In genomic region chr4:43560976-43561375, GRCm38 (mm10) we compare ENCODE assay signal across 8 mouse cellular contexts. TPM values are rescaled to one million over a fixed set of nuclear protein-coding genes. Genes with fewer than 3 reads are reported as not detected.
DNase-seq lines count a peak whose midpoint lies in the region; ATAC-seq and TF ChIP-seq lines count a peak whose summit lies in the region.

No protein-coding gene starts in this region.

- H3K4me3 ChIP-seq in heart, adult 2 months: peak overlapping the region; percentile 61
- H3K4me3 ChIP-seq in forebrain, embryonic 14.5 days (ENCODE audit: low read depth, low read length): peak overlapping the region; percentile 85
- H3K4me3 ChIP-seq in liver, embryonic 16.5 days (ENCODE audit: low read depth, low read length): peak overlapping the region; percentile 92

- H3K9ac ChIP-seq in heart, adult 2 months (ENCODE audit: low read depth, low read length): peak overlapping the region; percentile 18
- peak overlapping the region; percentile 94 for H3K9ac ChIP-seq in forebrain, embryonic 14.5 days (ENCODE audit: low read length)
- H3K9ac ChIP-seq in liver, embryonic 16.5 days (ENCODE audit: low read depth, low read length): peak overlapping the region; percentile 94

- peaks cover 14% of the 10 kb centered on the region for H3K36me3 ChIP-seq in heart, adult 2 months (ENCODE audit: control insufficient read depth, insufficient read depth, low read length)
- peaks cover 24% of the 10 kb centered on the region for H3K36me3 ChIP-seq in forebrain, embryonic 14.5 days (ENCODE audit: control insufficient read depth, insufficient read depth, low read length)
- H3K36me3 ChIP-seq in liver, embryonic 16.5 days (ENCODE audit: control insufficient read depth, insufficient read depth): peaks cover 24% of the 10 kb centered on the region

- no peak for TF ChIP-seq POLR2A in heart, adult 2 months (IDR thresholded peaks at IDR 0.05; ENCODE audit: insufficient read depth, low read depth, low read length)

- TF ChIP-seq EP300 in heart, adult 2 months (IDR thresholded peaks at IDR 0.05; ENCODE audit: insufficient read depth, low read depth, low read length): no peak

- peaks cover 7% of the 10 kb centered on the region for H3K79me2 ChIP-seq in heart, adult 2 months (replicated peaks; ENCODE audit: control insufficient read depth, insufficient read depth, low read length)

- no peak for TF ChIP-seq CTCF in heart, adult 2 months (IDR thresholded peaks at IDR 0.05)

- peak overlapping the region; percentile 89 for H3K4me2 ChIP-seq in forebrain, embryonic 14.5 days (ENCODE audit: low read length)
- H3K4me2 ChIP-seq in liver, embryonic 16.5 days (ENCODE audit: low read depth, low read length): peak overlapping the region; percentile 89

- H3K9me3 ChIP-seq in forebrain, embryonic 14.5 days (replicated peaks; ENCODE audit: control insufficient read depth, low read length): no peaks in the 10 kb centered on the region
- H3K9me3 ChIP-seq in liver, embryonic 16.5 days (replicated peaks; ENCODE audit: control insufficient read depth, low read length): no peaks in the 10 kb centered on the region

- peak overlapping the region; percentile 98 for H3K27ac ChIP-seq in heart, adult 2 months
- H3K27ac ChIP-seq in forebrain, embryonic 14.5 days (ENCODE audit: low read depth, low read length): no peak overlapping the region
- peak overlapping the region; percentile 100 for H3K27ac ChIP-seq in liver, embryonic 16.5 days (ENCODE audit: low read length)

- intact Hi-C loops in heart, adult 2 months (cut with DNase I): loop anchor here (5.0 kb wide), 2 partner anchors 69 to 96 kb away; partner anchors contain the start of genes Ccdc107 and Hint2

- no peak for DNase-seq in heart, adult 2 months
- DNase-seq in heart, adult 18-20 months: no peak
- peak; percentile 48 for DNase-seq in A20 (ENCODE audit: low read depth, low spot score)
- DNase-seq in forebrain, embryonic 14.5 days (ENCODE audit: low spot score): no peak
- DNase-seq in urinary bladder, postnatal 36 days (ENCODE audit: low spot score in 2 of 2): no peak
- DNase-seq in urinary bladder, adult 18-20 months (ENCODE audit: low spot score in 2 of 2): no peak
- DNase-seq in urinary bladder, postnatal 10 days (ENCODE audit: low spot score): no peak

- 6% methylated on average over 2 of the region's 2 CpGs for WGBS in heart, adult 2 months
- 41% methylated on average over 2 of the region's 2 CpGs for WGBS in forebrain, embryonic 14.5 days
- WGBS in liver, embryonic 16.5 days (ENCODE audit: insufficient replicate concordance): 4% methylated on average over 2 of the region's 2 CpGs

- no peaks in the 10 kb centered on the region for H3K27me3 ChIP-seq in heart, adult 2 months (ENCODE audit: control insufficient read depth, insufficient read depth, low read length)
- H3K27me3 ChIP-seq in forebrain, embryonic 14.5 days (replicated peaks; ENCODE audit: control insufficient read depth, insufficient read depth, low read length): no peaks in the 10 kb centered on the region
- no peaks in the 10 kb centered on the region for H3K27me3 ChIP-seq in liver, embryonic 16.5 days (ENCODE audit: control insufficient read depth, insufficient read depth, low read depth, low read length)

- ATAC-seq in forebrain, embryonic 14.5 days: no peak
- ATAC-seq in liver, embryonic 16.5 days (ENCODE audit: low read depth): no peak

- H3K4me1 ChIP-seq in heart, adult 2 months (ENCODE audit: control insufficient read depth, insufficient read depth, low read length): peaks cover 30% of the 10 kb centered on the region
- peaks cover 21% of the 10 kb centered on the region for H3K4me1 ChIP-seq in forebrain, embryonic 14.5 days (ENCODE audit: control insufficient read depth, insufficient read depth, low read length)
- H3K4me1 ChIP-seq in liver, embryonic 16.5 days (ENCODE audit: control insufficient read depth, low read depth, low read length): peaks cover 55% of the 10 kb centered on the region

RNA-seq across cellular contexts. Expression of gene Creb3, which starts 1.2 kb away (rescaled TPM):
- 10 to 100 TPM; 44.0 to 46.5 TPM for total RNA-seq in heart, adult 2 months (2021)
- 29.8 and 36.8 TPM in 2 replicates for polyA plus RNA-seq in heart, adult 2 months (2012; rRNA removed)
- total RNA-seq in heart, adult 18-20 months (2021): 10 to 100 TPM; 38.4 to 52.4 TPM
- 88.3 and 88.4 TPM in 2 replicates for polyA plus RNA-seq in forebrain, embryonic 14.5 days (2014; fragmentation: Nextera tagmentation; extraction: Ambion mirVana)
- polyA plus RNA-seq in liver, embryonic 16.5 days (2015; fragmentation: Nextera tagmentation; extraction: Ambion mirVana): 23.6 and 26.1 TPM in 2 replicates

RNA-seq across cellular contexts. Expression of gene Tln1, which starts 1.5 kb away (rescaled TPM):
- 100 to 1,000 TPM; 105 to 109 TPM for total RNA-seq in heart, adult 2 months (2021)
- polyA plus RNA-seq in heart, adult 2 months (2012; rRNA removed): 53.1 and 67.0 TPM in 2 replicates
- total RNA-seq in heart, adult 18-20 months (2021): 100 to 1,000 TPM in 1 of 2 experiments, 10 to 100 TPM in 1; 98.2 to 111 TPM
- polyA plus RNA-seq in forebrain, embryonic 14.5 days (2014; fragmentation: Nextera tagmentation; extraction: Ambion mirVana): 50.1 and 50.4 TPM in 2 replicates
- polyA plus RNA-seq in liver, embryonic 16.5 days (2015; fragmentation: Nextera tagmentation; extraction: Ambion mirVana): 38.2 and 40.2 TPM in 2 replicates

RNA-seq across cellular contexts. Expression of gene Rgp1, which starts 17.5 kb away (rescaled TPM):
- 10 to 100 TPM; 29.4 to 31.7 TPM for total RNA-seq in heart, adult 2 months (2021)
- polyA plus RNA-seq in heart, adult 2 months (2012; rRNA removed): 38.1 and 47.5 TPM in 2 replicates
- total RNA-seq in heart, adult 18-20 months (2021): 10 to 100 TPM; 24.3 to 27.9 TPM
- polyA plus RNA-seq in forebrain, embryonic 14.5 days (2014; fragmentation: Nextera tagmentation; extraction: Ambion mirVana): 10.4 and 22.2 TPM in 2 replicates
- 15.6 and 16.7 TPM in 2 replicates for polyA plus RNA-seq in liver, embryonic 16.5 days (2015; fragmentation: Nextera tagmentation; extraction: Ambion mirVana)

RNA-seq across cellular contexts. Expression of gene Gba2, which starts 17.7 kb away (rescaled TPM):
- 10 to 100 TPM; 11.5 to 13.2 TPM for total RNA-seq in heart, adult 2 months (2021)
- 18.2 and 27.4 TPM in 2 replicates for polyA plus RNA-seq in heart, adult 2 months (2012; rRNA removed)
- total RNA-seq in heart, adult 18-20 months (2021): 10 to 100 TPM in 1 of 2 experiments, 1 to 10 TPM in 1; 9.3 to 10.8 TPM
- 39.2 and 42.3 TPM in 2 replicates for polyA plus RNA-seq in forebrain, embryonic 14.5 days (2014; fragmentation: Nextera tagmentation; extraction: Ambion mirVana)
- polyA plus RNA-seq in liver, embryonic 16.5 days (2015; fragmentation: Nextera tagmentation; extraction: Ambion mirVana): 17.7 and 18.7 TPM in 2 replicates

RNA-seq across cellular contexts. Expression of gene Msmp, which starts 23.3 kb away (rescaled TPM):
- under 1 TPM; 0.52 to 0.57 TPM for total RNA-seq in heart, adult 2 months (2021)
- 0.62 and 0.67 TPM in 2 replicates for polyA plus RNA-seq in heart, adult 2 months (2012; rRNA removed)
- total RNA-seq in heart, adult 18-20 months (2021): under 1 TPM in 1 of 2 experiments, not detected in 1; 0.54 TPM
- 0.37 TPM in 1 of 2 replicates, not detected in the other for polyA plus RNA-seq in forebrain, embryonic 14.5 days (2014; fragmentation: Nextera tagmentation; extraction: Ambion mirVana)
- 0.25 TPM in 1 of 2 replicates, not detected in the other for polyA plus RNA-seq in liver, embryonic 16.5 days (2015; fragmentation: Nextera tagmentation; extraction: Ambion mirVana)

Comparison
In these comparisons a context has a peak if more than half of its experiments do, and no peak if none do; other contexts are left out.
1. H3K9ac ChIP-seq: peak in every context shown above with its lines; median percentile 94 in forebrain, embryonic 14.5 days; 94 in liver, embryonic 16.5 days; 18 in heart, adult 2 months.